Mouse (Mus musculus) olfactory bulb, adult 2 months (tissue): ENCODE results near the gene R3hdml. TPM values are rescaled to one million over a fixed set of nuclear protein-coding genes. Genes with fewer than 3 reads are reported as not detected.
A peak's percentile ranks its signal among the peaks of the same experiment; 100 is the strongest.

Experiments used
- H3K27ac ChIP-seq: fragments of 200-500 bp; 2 replicates; pipeline ENCODE4 v1.5.1; 2012; ENCODE audit warnings: low read depth, low read length; ENCODE audit not compliant: insufficient read depth
- H3K4me1 ChIP-seq: fragments of 200-500 bp; 2 replicates; pipeline ENCODE4 v1.6.1; 2012; ENCODE audit warnings: low read length; ENCODE audit not compliant: control insufficient read depth, insufficient read depth
- H3K4me3 ChIP-seq: fragments of 200-500 bp; 2 replicates; pipeline ENCODE4 v1.5.1; 2012; ENCODE audit warnings: mild to moderate bottlenecking, low read depth, low read length, moderate library complexity; ENCODE audit not compliant: insufficient read depth
- CTCF ChIP-seq: fragments of 200-500 bp; IDR thresholded peaks from 2 replicates; pipeline ENCODE4 v1.5.1; 2012; ENCODE audit warnings: low read depth, mild to moderate bottlenecking, low read length, moderate library complexity; ENCODE audit not compliant: insufficient read depth
- POLR2A ChIP-seq: fragments of 200-500 bp; IDR thresholded peaks from 2 replicates; pipeline ENCODE4 v1.6.1; 2012; ENCODE audit warnings: mild to moderate bottlenecking, low read depth, low read length, moderate library complexity; ENCODE audit not compliant: insufficient read depth
- WGBS: fragments of 180-500 bp; shearing (Covaris S2); methylation state at CpG from one replicate; pipeline ENCODE4 v1.1.7; 2018; 5-methylcytosine and 5-hydroxymethylcytosine counted together
- polyA plus RNA-seq: library from polyadenylated mRNA; stranded (reverse); fragments of >200 nt; gene quantifications from 2 replicates; pipeline ENCODE4 v1.2.4, GENCODE M21; 2012; ENCODE audit warnings: low replicate concordance; ENCODE audit not compliant: missing spikeins, insufficient read depth, insufficient read length

The R3hdml gene
- polyA plus RNA-seq, 1 experiment = not detected

DNA sequence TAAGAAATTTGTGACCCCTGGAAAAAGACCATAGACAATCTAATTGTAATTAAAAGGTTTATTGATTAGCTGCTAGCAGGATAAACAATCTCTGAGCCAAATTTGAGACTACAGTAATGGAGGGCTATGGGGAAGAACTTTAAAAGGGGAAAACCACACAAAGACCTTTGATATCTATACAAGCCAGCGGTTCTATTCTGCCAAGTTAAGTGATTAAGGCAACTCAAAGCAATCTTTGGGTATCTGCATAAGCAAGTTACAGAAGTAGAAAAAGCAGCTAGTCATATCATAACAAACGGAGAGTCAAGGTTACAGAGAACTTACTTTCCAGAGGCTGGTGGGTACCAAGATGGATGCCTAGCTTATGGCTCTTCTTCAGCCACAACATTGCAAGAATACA lies 35.4 kb downstream of the R3hdml start:
- 91% methylated on average over 2 of the region's 2 CpGs for WGBS
- Histone ChIP-seq H3K4me3 (no peak overlapping the region), H3K27ac (no peak overlapping the region), H3K4me1 (no peaks in the 10 kb centered on the region)
- TF ChIP-seq POLR2A (no peak), CTCF (no peak)

DNA sequence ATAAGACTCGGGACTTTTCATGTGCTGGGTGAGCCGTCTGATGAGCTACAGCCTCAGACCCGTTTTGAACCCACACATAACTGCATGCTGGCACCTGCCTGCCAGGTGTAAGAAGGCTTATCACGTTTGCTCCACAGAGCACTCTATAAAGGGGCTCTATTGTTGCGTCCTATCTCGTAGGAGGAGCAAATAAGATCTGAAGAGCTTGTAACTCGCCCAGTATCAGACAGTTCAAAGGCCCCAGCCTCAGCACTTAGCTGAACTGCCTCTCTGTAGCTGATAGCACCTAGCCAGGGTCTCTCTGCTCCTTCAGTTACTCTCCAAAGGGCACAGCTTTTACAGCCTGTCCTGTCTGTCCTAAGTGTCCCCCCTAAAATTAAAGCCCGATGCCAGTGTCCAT lies 38.3 kb downstream of the R3hdml start:
- 65% methylated on average over 8 of the region's 8 CpGs for WGBS
- H3K27ac ChIP-seq = no peak overlapping the region
- no peak for TF ChIP-seq POLR2A
- TF ChIP-seq CTCF = no peak
- peaks cover 4% of the 10 kb centered on the region; the same call in 1 of the 2 replicates for H3K4me1 ChIP-seq
- no peak overlapping the region for H3K4me3 ChIP-seq

DNA sequence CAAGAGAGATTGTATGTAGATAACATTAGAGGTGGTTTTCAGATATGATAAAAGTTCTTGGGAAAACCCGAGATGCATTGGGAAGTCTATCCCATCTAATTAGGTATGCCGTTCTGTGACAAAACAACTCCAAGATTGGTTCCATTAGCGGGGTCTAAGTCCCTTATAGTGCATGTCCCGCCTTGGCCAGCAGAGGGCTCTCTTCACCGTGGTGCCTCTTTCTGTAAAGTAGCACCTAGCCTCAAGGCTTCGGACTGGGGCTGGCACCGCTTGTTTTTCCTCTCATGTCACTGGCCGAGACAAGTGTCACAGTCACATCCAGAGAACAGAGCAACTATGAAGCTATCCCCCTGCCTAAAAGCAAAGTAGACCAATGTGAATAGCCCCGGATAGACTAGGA lies 39.8 kb downstream of the R3hdml start:
- H3K4me3 ChIP-seq = no peak overlapping the region
- WGBS = 8% methylated on average over 9 of the region's 9 CpGs
- H3K4me1 ChIP-seq = peaks cover 4% of the 10 kb centered on the region; the same call in 1 of the 2 replicates
- no peak overlapping the region for H3K27ac ChIP-seq
- TF ChIP-seq CTCF (peak; percentile 59), POLR2A (no peak)

DNA sequence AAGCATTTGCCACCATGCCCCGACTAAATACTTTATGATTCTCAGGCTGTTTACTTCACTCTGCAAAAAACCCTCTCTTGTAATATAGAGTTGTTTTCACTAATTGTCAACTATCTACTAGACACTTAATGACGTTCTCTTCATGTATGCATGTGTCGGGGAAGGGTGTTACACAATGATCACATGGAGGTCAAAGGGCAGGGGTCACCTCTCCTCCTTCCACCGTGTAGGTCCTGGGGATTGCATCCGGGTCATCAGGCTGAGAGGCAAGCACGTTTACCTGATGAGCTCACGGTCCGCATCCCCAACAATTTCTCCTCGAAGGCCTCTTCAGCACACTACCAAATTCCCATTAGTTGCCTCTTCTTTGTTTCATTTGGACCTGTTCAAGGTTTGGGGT lies 41.1 kb downstream of the R3hdml start:
- no peak overlapping the region for H3K27ac ChIP-seq
- H3K4me3 ChIP-seq = no peak overlapping the region
- TF ChIP-seq POLR2A = no peak
- no peak for TF ChIP-seq CTCF
- H3K4me1 ChIP-seq = peaks cover 4% of the 10 kb centered on the region; the same call in 1 of the 2 replicates
- WGBS = 91% methylated on average over 9 of the region's 9 CpGs

DNA sequence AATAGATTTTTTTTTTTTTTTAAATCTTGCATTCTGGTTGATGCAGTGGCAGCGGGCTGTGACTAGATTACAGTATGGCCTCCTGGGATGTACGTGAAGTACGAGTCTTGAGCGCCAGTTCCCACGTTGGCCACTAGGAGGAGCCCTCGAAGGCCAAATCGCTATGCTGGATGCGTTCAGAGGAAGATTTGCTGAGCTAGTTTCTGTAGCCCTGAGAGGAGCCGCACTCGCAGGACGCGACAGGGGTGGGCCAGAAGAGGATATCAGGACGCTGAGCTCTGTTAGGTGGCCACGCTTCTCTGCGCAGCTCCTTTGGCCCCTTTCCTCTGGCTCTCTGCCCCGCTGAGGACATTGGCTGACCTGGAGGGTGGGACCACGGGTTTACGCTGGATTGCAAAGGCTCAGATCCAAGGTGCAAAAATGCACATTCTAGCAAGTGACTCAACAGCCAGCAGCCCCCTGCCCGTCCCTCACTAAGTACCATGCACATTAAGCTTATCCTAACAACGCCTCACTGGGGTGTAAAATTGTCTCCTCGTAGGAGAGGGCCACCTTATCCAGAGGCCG lies 42.9 kb downstream of the R3hdml start:
- H3K27ac ChIP-seq = no peak overlapping the region
- H3K4me3 ChIP-seq = peak overlapping the region; percentile 33
- WGBS = 13% methylated on average over 22 of the region's 22 CpGs
- TF ChIP-seq POLR2A = no peak
- TF ChIP-seq CTCF = peak; percentile 91
- peaks cover 4% of the 10 kb centered on the region; the same call in 1 of the 2 replicates for H3K4me1 ChIP-seq

DNA sequence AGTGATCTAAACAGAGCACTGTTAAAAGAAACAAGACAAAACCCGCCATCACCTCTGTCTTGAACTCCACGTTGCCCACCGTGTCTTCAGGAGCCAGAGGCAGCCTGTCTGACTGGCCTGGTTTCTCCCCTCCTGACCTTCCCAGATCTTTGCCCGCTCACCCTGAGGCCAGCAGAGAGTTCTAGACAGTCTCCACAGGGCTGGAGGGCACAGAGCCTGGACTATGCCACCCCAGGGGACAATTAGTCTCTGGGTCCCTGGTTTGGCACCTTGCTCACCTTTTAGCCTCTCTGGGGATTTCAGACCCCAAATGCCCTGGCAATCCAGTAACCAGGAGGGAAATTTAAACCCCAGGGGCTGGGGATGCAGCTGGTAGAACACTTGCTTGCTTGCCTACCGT lies 45.3 kb downstream of the R3hdml start:
- H3K4me3 ChIP-seq = no peak overlapping the region
- no peak for TF ChIP-seq CTCF
- TF ChIP-seq POLR2A = no peak
- H3K27ac ChIP-seq = no peak overlapping the region
- 88% methylated on average over 5 of the region's 5 CpGs for WGBS
- H3K4me1 ChIP-seq = peaks cover 4% of the 10 kb centered on the region; the same call in 1 of the 2 replicates

DNA sequence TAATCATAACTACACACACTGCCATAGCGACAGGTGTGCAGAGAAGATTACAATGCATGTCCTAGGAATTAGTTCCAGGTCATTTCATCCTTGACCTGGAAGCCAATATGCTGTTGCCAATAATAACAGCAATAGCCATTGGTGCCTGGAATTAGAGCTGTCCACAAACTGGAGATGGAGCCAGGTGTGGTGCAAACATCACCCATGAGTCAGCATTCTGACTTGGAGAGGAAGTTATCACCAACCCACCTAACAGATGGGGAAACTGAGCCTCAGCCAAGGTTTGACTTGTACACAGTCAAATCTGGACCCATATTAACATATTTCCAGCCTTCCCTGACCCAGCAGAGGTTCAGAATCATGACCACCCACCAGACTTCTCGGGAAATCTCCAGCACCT lies 46.3 kb downstream of the R3hdml start:
- H3K4me1 ChIP-seq = peaks cover 4% of the 10 kb centered on the region; the same call in 1 of the 2 replicates
- TF ChIP-seq CTCF (no peak), POLR2A (no peak)
- 94% methylated on average over 2 of the region's 2 CpGs for WGBS
- no peak overlapping the region for H3K27ac ChIP-seq
- H3K4me3 ChIP-seq = no peak overlapping the region

DNA sequence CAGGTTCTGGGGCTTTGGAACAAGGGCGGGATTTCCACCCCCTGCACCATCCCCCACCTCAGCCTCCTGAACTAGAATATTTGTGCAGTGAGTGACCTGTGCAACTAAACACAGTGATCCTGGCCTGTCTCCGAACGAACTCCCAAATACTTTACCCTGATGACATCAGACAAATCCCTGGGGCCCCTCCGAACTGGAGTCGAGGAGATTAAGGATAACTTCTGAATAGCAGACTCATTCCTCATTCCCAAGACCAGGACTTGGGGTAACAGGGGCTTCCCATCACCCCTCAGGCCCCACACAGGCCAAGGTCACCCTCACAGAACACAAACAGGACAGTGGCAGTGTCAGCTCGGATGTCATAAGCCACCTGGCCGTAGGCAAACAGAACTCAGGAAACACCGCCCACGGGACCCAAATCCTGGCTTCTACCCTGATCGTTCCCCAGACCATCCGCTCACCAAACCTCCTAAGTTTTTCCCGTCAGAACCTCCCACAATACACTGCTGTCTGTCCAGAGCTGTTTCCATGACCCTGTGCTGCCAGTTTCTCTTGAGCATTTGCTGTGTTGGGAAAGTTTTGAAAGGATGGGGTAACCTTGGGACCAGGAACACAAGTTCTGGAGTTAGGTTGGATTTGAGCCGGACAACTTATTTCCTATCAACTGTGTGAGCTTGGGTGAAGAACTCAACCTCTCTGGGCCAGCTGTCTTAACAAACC lies 47.4 kb downstream of the R3hdml start:
- 82% methylated on average over 13 of the region's 13 CpGs for WGBS
- H3K4me3 ChIP-seq = no peak overlapping the region
- peaks cover 4% of the 10 kb centered on the region; the same call in 1 of the 2 replicates for H3K4me1 ChIP-seq
- no peak for TF ChIP-seq POLR2A
- TF ChIP-seq CTCF = no peak
- H3K27ac ChIP-seq = no peak overlapping the region

DNA sequence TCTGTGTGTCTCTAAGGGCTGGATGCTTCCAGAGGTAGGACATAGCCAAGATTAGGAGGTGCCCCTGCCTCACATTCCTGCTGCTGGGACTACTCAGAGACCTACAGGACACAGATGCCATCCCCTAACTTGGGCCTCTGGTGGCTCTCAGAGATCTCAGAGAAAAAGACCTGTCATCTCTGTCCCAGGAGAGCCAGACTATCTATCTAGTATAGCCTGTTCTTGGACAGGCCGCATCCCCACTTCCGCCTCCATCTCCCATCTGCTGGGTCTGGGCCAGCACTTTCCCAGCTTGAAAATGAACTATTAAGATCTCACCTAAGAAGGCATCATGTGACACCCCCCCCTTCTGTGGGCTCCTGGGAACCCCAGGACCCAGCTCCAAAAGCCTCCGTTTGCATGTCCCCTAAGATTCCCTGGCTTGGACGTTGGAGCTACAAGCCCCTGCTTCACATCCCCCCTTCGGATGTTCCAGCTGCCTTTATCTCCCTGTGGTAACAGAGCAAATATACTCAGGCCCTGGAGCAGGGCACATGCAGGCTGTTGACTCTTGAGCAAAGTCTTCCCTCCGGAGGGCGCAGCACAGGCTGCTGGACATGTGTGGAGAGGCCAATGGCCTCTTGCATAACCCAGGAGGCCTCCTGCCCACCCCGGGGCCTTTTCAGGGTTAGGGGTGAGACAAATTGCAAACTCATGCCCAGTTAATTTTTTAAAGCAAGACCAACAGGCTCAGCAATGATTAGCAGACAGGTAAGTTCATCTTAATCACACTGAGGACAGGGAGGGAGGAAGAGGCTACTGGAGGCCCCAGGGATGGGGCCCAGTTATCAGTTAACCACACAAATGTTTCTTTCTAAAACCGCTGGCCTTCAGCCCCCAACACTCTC lies 48.4 kb downstream of the R3hdml start:
- no peaks in the 10 kb centered on the region for H3K4me1 ChIP-seq
- 89% methylated on average over 9 of the region's 9 CpGs for WGBS
- no peak for TF ChIP-seq POLR2A
- no peak for TF ChIP-seq CTCF
- H3K27ac ChIP-seq = no peak overlapping the region
- H3K4me3 ChIP-seq = no peak overlapping the region
